Comparison of ENCODE assay signal across 20 mouse cellular contexts in genomic region chr14:77541925-77542324, GRCm38 (mm10).
DNase-seq lines count a peak whose midpoint lies in the region; ATAC-seq and TF ChIP-seq lines count a peak whose summit lies in the region.
"Had no signal": no experiment of that assay in that cellular context is flagged by ENCODE, and none has a peak within 500 bp of the region (broad histone marks: within the 10 kb centered on the region; RNA-seq: fewer than 3 reads in every experiment).

No protein-coding gene starts in this region.

- no peak for ATAC-seq in liver, embryonic 14.5 days (ENCODE audit: insufficient read depth)
- ATAC-seq in inflammation-experienced regulatory T-cells, adult 6 months, result no peak
- ATAC-seq: forebrain, embryonic 14.5 days; hindbrain, embryonic 16.5 days had no signal

- no peak for DNase-seq in heart, adult 2 months
- DNase-seq in heart, embryonic 10.5 days (ENCODE audit: low spot score), result no peak
- no peak for DNase-seq in liver, embryonic 14.5 days (ENCODE audit: low read depth in 3 of 3, low spot score in 3 of 3)
- DNase-seq in liver, result no peak
- peak; percentile 19 for DNase-seq in adipocyte (ENCODE audit: low spot score)
- DNase-seq in lung, adult 2 months, result no peak
- DNase-seq: B cell, adult 2 months; cerebellum, adult 9-10 months; heart, postnatal 36 days; kidney, postnatal 36 days; lung, adult 18-20 months; right cerebral cortex, adult 18-20 months had no signal

- H3K4me3 ChIP-seq in heart, adult 2 months, result no peak overlapping the region
- no peak overlapping the region for H3K4me3 ChIP-seq in heart, embryonic 10.5 days
- H3K4me3 ChIP-seq in liver, embryonic 14.5 days (ENCODE audit: insufficient read depth in 1 of 2, low read depth in 2 of 2, low read length in 2 of 2), result no peak overlapping the region
- H3K4me3 ChIP-seq in ES-Bruce4 (ENCODE audit: low read depth, low read length), result no peak overlapping the region
- H3K4me3 ChIP-seq in lung, adult 2 months (replicated peaks; ENCODE audit: extremely low read depth, low read depth, low read length), result no peak overlapping the region
- H3K4me3 ChIP-seq: embryonic facial prominence, embryonic 13.5 days; heart, embryonic 13.5 days; neural tube, embryonic 12.5 days had no signal

- TF ChIP-seq EP300 in heart, adult 2 months (IDR thresholded peaks at IDR 0.05; ENCODE audit: insufficient read depth, low read depth, low read length), result no peak
- no peak for TF ChIP-seq EP300 in liver, embryonic 14.5 days (IDR thresholded peaks at IDR 0.05; ENCODE audit: low read depth)
- TF ChIP-seq EP300 in ES-Bruce4 (IDR thresholded peaks at IDR 0.05; ENCODE audit: insufficient read depth, low read depth, low read length), result no peak

- no peaks in the 10 kb centered on the region for H3K9me3 ChIP-seq in heart, embryonic 10.5 days
- H3K9me3 ChIP-seq in liver, embryonic 14.5 days (ENCODE audit: control insufficient read depth, low read length), result no peaks in the 10 kb centered on the region
- no peaks in the 10 kb centered on the region for H3K9me3 ChIP-seq in ES-Bruce4 (replicated peaks; ENCODE audit: control insufficient read depth, insufficient read depth, low read length, poor library complexity, severe bottlenecking)
- H3K9me3 ChIP-seq: embryonic facial prominence, embryonic 13.5 days; heart, embryonic 13.5 days; neural tube, embryonic 12.5 days had no signal

- H3K27me3 ChIP-seq in heart, adult 2 months (ENCODE audit: control insufficient read depth, insufficient read depth, low read length), result no peaks in the 10 kb centered on the region
- H3K27me3 ChIP-seq in heart, embryonic 10.5 days (ENCODE audit: insufficient read depth, poor library complexity, severe bottlenecking), result no peaks in the 10 kb centered on the region
- H3K27me3 ChIP-seq in liver, embryonic 14.5 days (ENCODE audit: control insufficient read depth, insufficient read depth, low read length), result no peaks in the 10 kb centered on the region
- no peaks in the 10 kb centered on the region for H3K27me3 ChIP-seq in ES-Bruce4 (ENCODE audit: control insufficient read depth, insufficient read depth, low read length, poor library complexity, severe bottlenecking)
- H3K27me3 ChIP-seq: embryonic facial prominence, embryonic 13.5 days; heart, embryonic 13.5 days; neural tube, embryonic 12.5 days had no signal

- no peak overlapping the region for H3K9ac ChIP-seq in heart, adult 2 months (ENCODE audit: low read depth, low read length)
- H3K9ac ChIP-seq in liver, embryonic 14.5 days (replicated peaks), result no peak overlapping the region
- H3K9ac ChIP-seq in ES-Bruce4 (ENCODE audit: low read depth, poor library complexity, severe bottlenecking), result no peak overlapping the region
- H3K9ac ChIP-seq: embryonic facial prominence, embryonic 13.5 days; heart, embryonic 13.5 days; neural tube, embryonic 12.5 days had no signal

- H3K4me1 ChIP-seq in heart, adult 2 months (ENCODE audit: control insufficient read depth, insufficient read depth, low read length), result no peaks in the 10 kb centered on the region
- H3K4me1 ChIP-seq in heart, embryonic 10.5 days, result peaks cover 17% of the 10 kb centered on the region
- no peaks in the 10 kb centered on the region for H3K4me1 ChIP-seq in liver, embryonic 14.5 days (replicated peaks; ENCODE audit: control insufficient read depth in 2 of 2, insufficient read depth in 2 of 2, low read length in 1 of 2)
- H3K4me1 ChIP-seq in ES-Bruce4 (ENCODE audit: control insufficient read depth, insufficient read depth, low read length), result no peaks in the 10 kb centered on the region
- H3K4me1 ChIP-seq in lung, adult 2 months (ENCODE audit: control insufficient read depth, insufficient read depth, low read length), result no peaks in the 10 kb centered on the region
- H3K4me1 ChIP-seq: embryonic facial prominence, embryonic 13.5 days; neural tube, embryonic 12.5 days had no signal

- peak; percentile 25; the same call in 1 of the 2 replicates for TF ChIP-seq CTCF in heart, adult 2 months (IDR thresholded peaks at IDR 0.05)
- TF ChIP-seq CTCF in liver, embryonic 14.5 days (IDR thresholded peaks at IDR 0.05; ENCODE audit: low read depth), result peak; percentile 14; the same call in 1 of the 2 replicates
- TF ChIP-seq CTCF in ES-Bruce4 (IDR thresholded peaks at IDR 0.05; ENCODE audit: low read depth, low read length), result peak; percentile 27
- TF ChIP-seq CTCF in lung, adult 2 months (IDR thresholded peaks at IDR 0.05; ENCODE audit: insufficient read depth, low read length), result no peak

- no peaks in the 10 kb centered on the region for H3K79me2 ChIP-seq in heart, adult 2 months (replicated peaks; ENCODE audit: control insufficient read depth, insufficient read depth, low read length)

- 72% methylated on average over 7 of the region's 7 CpGs for WGBS in heart, adult 2 months
- 75% methylated on average over 7 of the region's 7 CpGs for WGBS in heart, embryonic 10.5 days
- WGBS in liver, embryonic 14.5 days (ENCODE audit: insufficient replicate concordance), result 57% methylated on average over 7 of the region's 7 CpGs
- WGBS in lung, adult 2 months, result 79% methylated on average over 7 of the region's 7 CpGs

- H3K36me3 ChIP-seq in heart, adult 2 months (ENCODE audit: control insufficient read depth, insufficient read depth, low read length), result no peaks in the 10 kb centered on the region
- H3K36me3 ChIP-seq in heart, embryonic 10.5 days, result no peaks in the 10 kb centered on the region
- no peaks in the 10 kb centered on the region for H3K36me3 ChIP-seq in liver, embryonic 14.5 days (replicated peaks; ENCODE audit: control insufficient read depth, insufficient read depth, low read depth)
- peaks cover under 1% of the 10 kb centered on the region; the same call in 1 of the 2 replicates for H3K36me3 ChIP-seq in ES-Bruce4 (ENCODE audit: control insufficient read depth, insufficient read depth, low read length, poor library complexity, severe bottlenecking)
- H3K36me3 ChIP-seq: embryonic facial prominence, embryonic 13.5 days; G1E; heart, embryonic 13.5 days; neural tube, embryonic 12.5 days had no signal

- no peak overlapping the region for H3K27ac ChIP-seq in heart, adult 2 months
- no peak overlapping the region for H3K27ac ChIP-seq in heart, embryonic 10.5 days
- no peak overlapping the region for H3K27ac ChIP-seq in liver, embryonic 14.5 days
- no peak overlapping the region for H3K27ac ChIP-seq in ES-Bruce4 (ENCODE audit: insufficient read depth, low read length)
- H3K27ac ChIP-seq: embryonic facial prominence, embryonic 13.5 days; heart, embryonic 13.5 days; neural tube, embryonic 12.5 days had no signal

- H3K4me2 ChIP-seq in liver, embryonic 14.5 days (ENCODE audit: low read depth), result no peak overlapping the region
- H3K4me2 ChIP-seq: embryonic facial prominence, embryonic 13.5 days; heart, embryonic 13.5 days; neural tube, embryonic 12.5 days had no signal

- intact Hi-C loops in heart, adult 2 months (cut with DNase I), result no loop called here

- no peak for TF ChIP-seq POLR2A in heart, adult 2 months (IDR thresholded peaks at IDR 0.05; ENCODE audit: insufficient read depth, low read depth, low read length)
- no peak for TF ChIP-seq POLR2A in ES-Bruce4 (IDR thresholded peaks at IDR 0.05; ENCODE audit: insufficient read depth, low read length)
- TF ChIP-seq POLR2A in lung, adult 2 months (IDR thresholded peaks at IDR 0.05; ENCODE audit: borderline replicate concordance, extremely low read depth, low read depth, low read length), result no peak
